Mouse (Mus musculus) heart, adult 2 months (tissue): ENCODE results near the gene Cfap43.

Experiments used
- CTCF ChIP-seq: fragments of 200-600 bp; IDR thresholded peaks from 2 replicates; pipeline ENCODE4 v1.8.1; 2022; ENCODE audit warnings: antibody characterized with exemption, mild to moderate bottlenecking, moderate library complexity
- EP300 ChIP-seq: fragments of 200-500 bp; IDR thresholded peaks from 2 replicates; pipeline ENCODE4 v1.6.1; 2011; ENCODE audit warnings: low read depth, low read length, control low read depth; ENCODE audit not compliant: insufficient read depth
- POLR2A ChIP-seq: fragments of 200-500 bp; IDR thresholded peaks from 2 replicates; pipeline ENCODE4 v1.6.1; 2011; ENCODE audit warnings: mild to moderate bottlenecking, low read depth, low read length, control low read depth; ENCODE audit not compliant: insufficient read depth

DNA sequence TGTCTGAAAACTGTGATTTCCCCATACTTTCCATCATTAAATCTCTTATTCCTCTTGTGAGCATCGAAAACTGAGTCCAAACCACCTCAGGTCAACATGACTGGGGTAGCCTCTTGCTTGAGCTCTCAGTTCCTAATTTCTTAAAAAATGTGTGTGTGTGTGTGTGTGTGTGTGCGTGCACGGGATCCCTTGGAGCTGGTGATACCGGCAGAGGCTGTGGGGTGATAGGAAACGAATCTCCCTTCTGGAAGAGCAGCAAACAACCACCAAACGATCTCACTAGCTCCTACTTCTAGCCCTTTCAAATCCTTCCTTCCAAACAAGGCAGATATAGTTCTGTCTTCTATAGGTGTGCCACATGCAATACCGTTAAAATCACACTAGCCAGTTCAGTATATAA is 54.4 kb downstream of the Cfap43 start:
- TF ChIP-seq POLR2A (no peak), CTCF (no peak), EP300 (no peak)
